Mouse (Mus musculus) cortical plate, adult 2 months (tissue): Measurements from ENCODE around the gene Erg. TPM values are rescaled to one million over a fixed set of nuclear protein-coding genes. Genes with fewer than 3 reads are reported as not detected.

Experiments used
- H3K27ac ChIP-seq: fragments of 200-500 bp; 2 replicates; pipeline ENCODE4 v1.5.1; 2012; ENCODE audit warnings: low read length, control low read depth, inconsistent platforms; ENCODE audit not compliant: insufficient read depth
- H3K4me1 ChIP-seq: fragments of 200-500 bp; 2 replicates; pipeline ENCODE4 v1.6.1; 2011; ENCODE audit warnings: low read length; ENCODE audit not compliant: control insufficient read depth, insufficient read depth
- H3K4me3 ChIP-seq: fragments of 200-500 bp; 2 replicates; pipeline ENCODE4 v1.5.1; 2011; ENCODE audit warnings: mild to moderate bottlenecking, low read length, control low read depth; ENCODE audit not compliant: insufficient read depth
- CTCF ChIP-seq: fragments of 200-500 bp; IDR thresholded peaks from 2 replicates; pipeline ENCODE4 v1.5.1; 2011; ENCODE audit warnings: mild to moderate bottlenecking, control low read depth, low read length; ENCODE audit not compliant: insufficient read depth; ENCODE audit errors: extremely low read depth
- POLR2A ChIP-seq: fragments of 200-500 bp; IDR thresholded peaks from 2 replicates; pipeline ENCODE4 v1.6.1; 2011; ENCODE audit warnings: mild to moderate bottlenecking, low read length, control low read depth; ENCODE audit not compliant: insufficient read depth; ENCODE audit errors: extremely low read depth
- polyA plus RNA-seq: library from polyadenylated mRNA; depleted of rRNA; stranded (reverse); fragments of >200 nt; gene quantifications from 2 replicates; pipeline ENCODE4 v1.2.3, GENCODE M21; 2012

The Erg gene
- polyA plus RNA-seq, 1 experiment, result 6.4 TPM

GRCm38 (mm10) chr16:95543471-95543870, 42.9 kb downstream of the Erg start:
- peak overlapping the region; percentile 28; the same call in 1 of the 2 replicates for H3K4me3 ChIP-seq
- no peak overlapping the region for H3K27ac ChIP-seq
- TF ChIP-seq CTCF (no peak), POLR2A (peak; percentile 52; the same call in 1 of the 2 replicates)
- no peaks in the 10 kb centered on the region for H3K4me1 ChIP-seq

GRCm38 (mm10) chr16:95535151-95535550, 51.2 kb downstream of the Erg start:
- TF ChIP-seq CTCF, result no peak
- TF ChIP-seq POLR2A, result no peak
- H3K4me3 ChIP-seq, result no peak overlapping the region
- H3K4me1 ChIP-seq, result no peaks in the 10 kb centered on the region
- no peak overlapping the region for H3K27ac ChIP-seq

- TF ChIP-seq CTCF (no peak), POLR2A (no peak)
- Histone ChIP-seq H3K4me1 (no peaks in the 10 kb centered on the region), H3K4me3 (no peak overlapping the region), H3K27ac (no peak overlapping the region)
These were observed 53.9 kb downstream of the Erg start for GRCm38 (mm10) chr16:95532387-95533077.

GRCm38 (mm10) chr16:95527561-95527960, 58.8 kb downstream of the Erg start:
- no peak overlapping the region for H3K27ac ChIP-seq

GRCm38 (mm10) chr16:95519520-95519919, 66.9 kb downstream of the Erg start:
- TF ChIP-seq CTCF (no peak), POLR2A (no peak)
- Histone ChIP-seq H3K27ac (no peak overlapping the region), H3K4me3 (no peak overlapping the region), H3K4me1 (no peaks in the 10 kb centered on the region)

More at GRCm38 (mm10) chr16:95527561-95527960, 58.8 kb downstream of the Erg start:
- Histone ChIP-seq H3K4me1 (no peaks in the 10 kb centered on the region), H3K4me3 (no peak overlapping the region)
- TF ChIP-seq POLR2A, result no peak
- no peak for TF ChIP-seq CTCF

GRCm38 (mm10) chr16:95506051-95506450, 80.3 kb downstream of the Erg start:
- Histone ChIP-seq H3K4me3 (no peak overlapping the region), H3K4me1 (no peaks in the 10 kb centered on the region), H3K27ac (no peak overlapping the region)
- TF ChIP-seq CTCF, result no peak
- TF ChIP-seq POLR2A, result no peak

- Histone ChIP-seq H3K4me1 (no peaks in the 10 kb centered on the region), H3K27ac (no peak overlapping the region), H3K4me3 (no peak overlapping the region)
- no peak for TF ChIP-seq CTCF
These were observed 89.7 kb downstream of the Erg start for GRCm38 (mm10) chr16:95496582-95497300.

- Histone ChIP-seq H3K4me1 (no peaks in the 10 kb centered on the region), H3K4me3 (no peak overlapping the region), H3K27ac (no peak overlapping the region)
- TF ChIP-seq POLR2A, result no peak
- TF ChIP-seq CTCF, result no peak
These were observed 92.3 kb downstream of the Erg start for GRCm38 (mm10) chr16:95494108-95494507.

- TF ChIP-seq CTCF, result no peak
- no peak for TF ChIP-seq POLR2A
- Histone ChIP-seq H3K27ac (no peak overlapping the region), H3K4me1 (no peaks in the 10 kb centered on the region), H3K4me3 (no peak overlapping the region)
These were observed 93.1 kb downstream of the Erg start for GRCm38 (mm10) chr16:95493336-95493735.

- TF ChIP-seq CTCF, result no peak
- no peak for TF ChIP-seq POLR2A
- H3K27ac ChIP-seq, result no peak overlapping the region
- no peaks in the 10 kb centered on the region for H3K4me1 ChIP-seq
- H3K4me3 ChIP-seq, result no peak overlapping the region
These were observed 94.2 kb downstream of the Erg start for GRCm38 (mm10) chr16:95492146-95492545.
